Mouse (Mus musculus) monocyte, adult 2 months (primary cell): ENCODE results near the gene Olfr967.
"Not testable (repeated sequence)": the region's sequence is repeated elsewhere in the genome, so short reads cannot be mapped to it uniquely, and the experiment has no call there.

ENCODE experiments used
- DNase-seq, 2 experiments: peaks; one replicate each; pipeline ENCODE4 v3.0.0; 2022; ENCODE audit warnings: low spot score in 2 of 2, low read depth in 1 of 2

The Olfr967 gene

DNA sequence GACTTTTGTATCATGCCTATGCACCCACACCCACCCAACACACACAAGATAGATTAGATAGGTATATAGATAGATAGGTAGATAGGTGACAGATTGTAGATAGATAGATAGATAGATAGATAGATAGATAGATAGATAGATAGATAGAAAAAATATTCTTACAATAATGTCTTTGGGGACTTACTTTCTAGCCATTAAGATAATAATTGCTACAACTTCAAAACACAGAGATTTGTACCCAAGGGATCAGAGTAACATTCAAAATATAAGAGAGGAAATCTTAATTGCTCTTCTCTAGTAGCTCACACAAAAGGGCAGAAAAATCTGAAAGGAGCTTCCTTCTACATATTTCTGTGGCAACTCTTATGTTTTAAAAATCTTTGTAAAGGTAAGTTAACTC lies at the start of gene Olfr967:
TSS of gene Olfr967 (plus strand) at position 301 of the 400 bp plus-strand sequence.
- DNase-seq, result no peak

DNA sequence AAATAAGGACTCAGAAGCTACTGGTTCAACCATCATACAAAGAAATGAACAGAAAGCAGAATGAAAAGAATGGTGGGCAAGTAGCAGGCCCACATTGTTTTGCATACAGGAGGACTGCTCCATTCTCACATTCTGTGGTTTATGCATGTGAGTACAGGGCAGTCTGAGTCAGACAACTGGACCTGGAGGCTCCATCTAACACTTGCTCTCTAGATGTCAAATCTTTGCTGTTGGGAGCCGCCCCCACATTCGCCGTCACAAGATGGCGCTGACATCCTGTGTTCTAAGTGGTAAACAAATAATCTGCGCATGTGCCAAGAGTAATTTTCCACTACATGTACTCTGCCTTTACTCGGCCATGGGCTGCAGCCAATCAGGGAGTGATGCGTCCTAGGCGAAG lies 44.9 kb upstream of the Olfr967 start:
- not testable (repeated sequence) for DNase-seq

DNA sequence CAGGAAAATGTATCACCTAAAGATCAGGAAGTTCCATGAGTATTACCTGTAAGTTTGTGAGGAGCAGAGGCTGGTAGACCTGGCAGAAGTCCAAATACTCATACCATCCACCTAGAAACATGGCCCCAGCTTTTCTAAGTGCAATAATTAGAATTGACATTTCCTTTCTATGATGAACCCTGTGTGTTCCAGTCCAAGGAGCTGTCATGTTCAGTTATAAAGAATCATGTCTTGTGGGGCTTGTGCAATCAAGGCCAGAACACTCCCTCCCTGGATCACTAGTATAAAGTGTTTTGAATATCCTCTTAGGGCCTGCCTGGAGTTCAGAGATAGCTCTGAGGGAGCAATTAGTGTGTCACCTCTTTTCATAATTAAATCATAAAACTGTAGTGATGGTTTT lies 39.0 kb upstream of the Olfr967 start, which contains the start of gene Olfr149:
TSS of gene Olfr149 (minus strand) at position 101 of the 400 bp plus-strand sequence.
- no peak for DNase-seq

DNA sequence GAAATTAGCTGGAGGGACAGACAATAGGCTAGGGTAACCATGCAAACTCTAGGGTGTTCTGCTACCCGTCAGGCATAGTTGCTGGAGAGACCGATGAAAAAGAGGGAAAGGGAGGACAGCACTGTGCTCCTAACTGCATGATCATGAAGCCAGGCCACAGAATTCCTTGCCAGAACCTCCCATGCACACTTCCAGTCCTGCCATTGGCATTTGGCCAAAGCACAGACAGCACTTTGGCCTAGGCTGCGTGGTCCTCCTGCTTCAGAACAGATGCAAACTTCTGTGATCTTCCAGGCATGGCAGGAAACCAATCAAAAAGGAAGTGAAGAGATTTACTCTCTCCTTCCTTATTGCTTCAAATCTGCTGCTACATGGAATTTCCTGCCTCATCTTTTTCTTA lies 37.1 kb upstream of the Olfr967 start:
- DNase-seq, result no peak

DNA sequence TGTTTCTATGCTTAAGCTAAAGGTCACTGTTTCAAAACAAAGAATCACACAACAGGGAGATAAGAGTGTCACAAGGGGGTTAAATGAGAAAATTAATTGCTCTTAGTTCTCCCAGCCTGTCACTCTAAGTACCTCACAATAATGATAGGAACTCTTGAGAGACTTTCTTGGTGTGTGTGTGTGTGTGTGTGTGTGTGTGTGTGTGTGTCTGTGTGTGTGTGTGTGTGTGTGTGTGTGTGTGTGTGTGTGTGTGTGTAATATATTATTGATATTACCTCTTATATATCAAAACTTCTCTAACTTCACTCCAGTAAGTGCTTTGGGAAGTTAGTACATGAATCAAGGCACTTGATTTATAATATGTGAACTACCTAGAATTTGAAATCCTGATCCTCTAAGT lies 35.0 kb upstream of the Olfr967 start, which contains the start of gene Olfr965:
TSS of gene Olfr965 (plus strand) at position 301 of the 400 bp plus-strand sequence.
- DNase-seq, result no peak

DNA sequence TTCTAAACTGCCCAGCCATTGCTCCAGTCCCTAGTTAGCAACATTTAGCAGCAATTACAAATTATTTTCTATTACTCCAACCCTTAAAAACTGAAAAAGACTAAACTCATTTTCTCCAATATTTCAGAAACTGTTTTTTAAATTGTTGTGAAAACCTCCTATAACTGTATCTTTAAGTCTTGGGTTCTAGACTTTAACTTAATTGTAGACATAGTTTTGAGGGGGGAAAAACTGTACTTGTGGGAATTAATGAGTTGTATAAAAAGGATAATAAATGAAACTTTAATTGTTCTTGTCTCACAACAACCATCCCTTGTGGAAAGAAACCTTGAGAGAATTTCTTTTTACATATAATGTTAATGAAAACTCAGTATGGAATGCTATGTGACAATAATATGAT lies 15.4 kb upstream of the Olfr967 start, which contains the start of gene Olfr150:
TSS of gene Olfr150 (plus strand) at position 301 of the 400 bp plus-strand sequence.
- no peak for DNase-seq

DNA sequence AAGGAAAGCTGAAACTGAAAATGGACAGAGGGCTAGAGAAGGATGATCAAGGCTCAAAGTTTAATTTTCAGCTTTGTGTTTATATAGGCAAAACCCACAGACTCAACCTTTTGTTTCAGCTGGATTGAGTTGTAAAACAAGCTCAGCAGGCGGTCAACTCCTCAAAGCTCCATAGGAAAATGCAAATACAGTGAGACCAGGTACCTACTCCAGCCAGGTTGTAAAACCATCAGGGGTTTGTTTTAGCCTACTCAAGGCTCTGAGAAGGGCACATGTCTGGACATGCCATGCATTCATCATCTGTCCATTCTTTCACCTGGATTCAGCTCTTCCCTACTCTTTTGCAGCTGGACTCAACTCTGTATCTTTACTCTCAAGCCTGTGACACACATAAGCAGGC lies 5.3 kb upstream of the Olfr967 start:
- DNase-seq, result no peak

DNA sequence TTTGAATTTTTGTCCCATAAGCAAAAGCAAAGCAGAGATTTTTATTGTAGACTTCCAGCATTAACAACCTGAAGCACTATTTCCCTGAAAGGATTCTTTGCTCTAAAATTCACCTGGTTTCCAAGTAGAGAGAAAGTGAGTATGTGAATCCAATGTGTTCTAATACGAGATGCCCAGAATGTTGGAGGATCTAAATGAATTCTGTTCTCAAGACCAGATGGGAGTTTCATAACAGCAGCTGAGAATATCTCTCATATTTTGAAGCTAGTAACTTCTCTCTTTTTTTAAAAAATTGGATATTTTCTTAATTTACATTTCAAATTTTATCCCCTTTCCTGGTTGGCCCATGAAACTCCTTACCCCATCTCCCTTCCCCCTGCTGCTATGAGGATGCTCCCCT lies 379 bp downstream of the Olfr967 start:
- DNase-seq, result no peak

DNA sequence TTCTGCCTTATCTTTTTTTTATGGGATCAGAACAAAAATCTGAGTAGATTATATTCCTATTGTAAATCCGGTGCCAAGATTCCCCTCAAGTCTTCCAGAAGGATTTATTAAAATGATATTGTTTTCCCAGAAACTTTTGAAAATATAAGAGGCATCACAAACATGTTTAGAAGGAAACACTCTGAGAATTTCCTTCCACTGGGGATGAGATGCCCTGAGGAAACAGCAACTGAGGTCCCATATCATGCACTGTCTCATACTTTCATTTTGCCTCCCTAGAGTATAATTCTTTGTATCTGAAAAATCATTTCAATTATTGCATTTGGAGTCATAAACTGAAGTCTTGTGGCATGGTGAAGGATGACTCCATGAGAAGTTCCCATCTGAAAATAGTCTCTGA lies 37.1 kb downstream of the Olfr967 start, which contains the start of gene Olfr968:
TSS of gene Olfr968 (minus strand) at position 101 of the 400 bp plus-strand sequence.
- DNase-seq, result no peak

DNA sequence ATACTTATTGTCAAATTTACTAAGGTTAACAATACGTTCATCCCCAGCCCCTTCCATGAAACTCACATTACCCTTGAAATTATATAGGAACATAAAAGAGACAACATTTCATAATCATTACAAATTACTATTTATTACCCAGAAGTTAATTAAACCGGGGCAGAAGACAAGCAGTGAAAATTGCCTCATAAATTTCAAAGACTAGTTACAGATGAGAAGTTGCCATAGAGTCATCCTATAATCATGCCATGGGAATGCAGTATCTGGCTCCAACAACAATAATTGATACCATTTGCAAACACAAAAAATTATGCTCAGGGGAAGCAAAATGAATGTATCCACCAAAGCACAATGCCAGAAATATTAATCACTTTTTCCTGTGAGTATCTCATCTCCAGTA lies 44.5 kb downstream of the Olfr967 start, which contains the start of gene Olfr969:
TSS of gene Olfr969 (plus strand) at position 388 of the 400 bp plus-strand sequence.
- DNase-seq, result no peak
